Mouse (Mus musculus) midbrain, embryonic 11.5 days (tissue): ENCODE data around the gene Tex2. TPM values are rescaled to one million over a fixed set of nuclear protein-coding genes. Genes with fewer than 3 reads are reported as not detected.

Source experiments
- ATAC-seq: fragments of 200-750 bp; cut with Nextera tagmentation; 2 replicates; pipeline ENCODE4 v1.8.0; 2017; ENCODE audit warnings: moderate TSS enrichment, moderate library complexity; ENCODE audit not compliant: low FRiP score
- DNase-seq: peaks from one replicate; pipeline ENCODE4 v3.0.0; 2015; ENCODE audit warnings: low spot score; ENCODE audit errors: missing footprints
- H3K27ac ChIP-seq: fragments of 300-500 bp; sonication (generic); 2 replicates; pipeline ENCODE4 v1.5.1; 2014; ENCODE audit warnings: low read depth, low read length
- H3K27me3 ChIP-seq: fragments of 300-500 bp; sonication (generic); 2 replicates; pipeline ENCODE4 v1.6.1; 2014; ENCODE audit warnings: mild to moderate bottlenecking, low read length, moderate library complexity, mixed read lengths; ENCODE audit not compliant: control insufficient read depth, insufficient read depth
- H3K36me3 ChIP-seq: fragments of 300-500 bp; sonication (generic); 2 replicates; pipeline ENCODE4 v1.6.1; 2014; ENCODE audit warnings: mild to moderate bottlenecking, low read length, moderate library complexity, mixed read lengths; ENCODE audit not compliant: control insufficient read depth, insufficient read depth
- H3K4me1 ChIP-seq: fragments of 300-500 bp; sonication (generic); 2 replicates; pipeline ENCODE4 v1.6.1; 2014; ENCODE audit warnings: low read length; ENCODE audit not compliant: control insufficient read depth, insufficient read depth
- H3K4me2 ChIP-seq: fragments of 300-500 bp; sonication (generic); 2 replicates; pipeline ENCODE4 v1.6.1; 2014; ENCODE audit warnings: mild to moderate bottlenecking, moderate library complexity
- H3K4me3 ChIP-seq: fragments of 300-500 bp; sonication (generic); 2 replicates; pipeline ENCODE4 v1.5.1; 2014; ENCODE audit warnings: low read depth, low read length
- H3K9ac ChIP-seq: fragments of 300-500 bp; sonication (generic); 2 replicates; pipeline ENCODE4 v1.6.1; 2014; ENCODE audit warnings: low read length
- H3K9me3 ChIP-seq: fragments of 300-500 bp; sonication (generic); 2 replicates; pipeline ENCODE4 v1.6.1; 2016; ENCODE audit warnings: low read length; ENCODE audit not compliant: control insufficient read depth
- WGBS: fragments of 180-500 bp; shearing (Covaris S2); extraction: QIAGEN DNeasy Blood & Tissue Kit; methylation state at CpG from one replicate; pipeline ENCODE4 v1.1.7; 2014; 5-methylcytosine and 5-hydroxymethylcytosine counted together
- polyA plus RNA-seq: library from polyadenylated mRNA; unstranded; fragments of >200 nt; fragmentation: Nextera tagmentation; extraction: Ambion mirVana; gene quantifications from 2 replicates; pipeline ENCODE4 v1.2.1, GENCODE M21; 2014

The Tex2 gene
- polyA plus RNA-seq, 1 experiment from 2014 or later: 9.9 TPM

DNA sequence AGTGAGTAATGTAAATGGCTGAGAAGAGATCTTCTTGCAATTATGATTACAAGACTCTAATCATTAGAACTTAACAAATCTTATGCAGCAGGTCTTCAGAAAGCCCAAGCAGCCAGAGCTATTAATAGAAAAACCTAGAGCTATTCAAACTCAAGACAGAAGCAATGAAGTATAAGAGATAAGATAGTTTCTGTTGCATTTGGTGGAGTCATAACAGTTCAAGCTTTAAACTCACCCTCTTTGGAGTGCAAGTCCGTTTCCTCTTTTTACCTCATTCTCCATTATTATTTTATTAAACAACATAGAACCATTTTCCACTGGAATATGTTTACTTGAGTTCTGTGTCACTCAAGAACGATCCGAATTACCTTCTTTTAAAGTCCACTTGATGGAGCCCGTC, 154.7 kb downstream of the Tex2 start:
- 96% methylated on average over 4 of the region's 4 CpGs for WGBS
- no peak overlapping the region for H3K4me3 ChIP-seq
- H3K36me3 ChIP-seq: no peaks in the 10 kb centered on the region
- no peak overlapping the region for H3K9ac ChIP-seq
- DNase-seq (no peak), ATAC-seq (no peak)
- H3K4me1 ChIP-seq: no peaks in the 10 kb centered on the region
- no peaks in the 10 kb centered on the region for H3K27me3 ChIP-seq
- no peak overlapping the region for H3K27ac ChIP-seq
- no peaks in the 10 kb centered on the region for H3K9me3 ChIP-seq
- H3K4me2 ChIP-seq: no peak overlapping the region

Other genes with a start within 250 kb of the Tex2 start
- gene Prr29, start 248.0 kb downstream of the Tex2 start, polyA plus RNA-seq: not detected in 2 replicates
- 15.8 and 16.9 TPM in 2 replicates for gene Icam2, start 225.3 kb downstream of the Tex2 start, polyA plus RNA-seq
- gene Ern1, start 125.6 kb downstream of the Tex2 start, polyA plus RNA-seq: 4.6 and 5.5 TPM in 2 replicates
- 19.8 and 21.5 TPM in 2 replicates for gene Pecam1, start 137.2 kb upstream of the Tex2 start, polyA plus RNA-seq
- 0.68 and 1.0 TPM in 2 replicates for gene Milr1, start 137.8 kb upstream of the Tex2 start, polyA plus RNA-seq
- 9.7 and 11.2 TPM in 2 replicates for gene Polg2, start 166.1 kb upstream of the Tex2 start, polyA plus RNA-seq
- gene Ddx5, start 175.8 kb upstream of the Tex2 start, polyA plus RNA-seq: 515 and 561 TPM in 2 replicates
- gene Cep95, start 175.8 kb upstream of the Tex2 start, polyA plus RNA-seq: 22.1 and 23.1 TPM in 2 replicates